Mouse (Mus musculus): ENCODE results near the gene Tnf.
"Not testable (repeated sequence)": the region's sequence is repeated elsewhere in the genome, so short reads cannot be mapped to it uniquely, and the experiment has no call there.

Tnf gene

GRCm38 (mm10) chr17:35234090-35234489 is 32.3 kb upstream of the Tnf start:
- not testable (repeated sequence) for DNase-seq (ENCODE audit: low read depth)

- peak; percentile 88 for DNase-seq (ENCODE audit: low read depth)
Measured at GRCm38 (mm10) chr17:35233114-35233980, 31.5 kb upstream of the Tnf start, which contains the start of gene Atp6v1g2. Gene Atp6v1g2 (plus strand): TSS chr17:35233660.

- peak; percentile 95 for DNase-seq (ENCODE audit: low read depth)
Measured at GRCm38 (mm10) chr17:35232659-35233058, 30.9 kb upstream of the Tnf start.

GRCm38 (mm10) chr17:35232043-35232442 is 30.2 kb upstream of the Tnf start:
- peak; percentile 86 for DNase-seq (ENCODE audit: low read depth)

- DNase-seq (ENCODE audit: low read depth): peak; percentile 72
Measured at GRCm38 (mm10) chr17:35231022-35231421, 29.2 kb upstream of the Tnf start.

- peak; percentile 61 for DNase-seq (ENCODE audit: low read depth)
Measured at GRCm38 (mm10) chr17:35226561-35227046, 24.8 kb upstream of the Tnf start.

- no peak for DNase-seq (ENCODE audit: low read depth)
Measured at GRCm38 (mm10) chr17:35225456-35225855, 23.6 kb upstream of the Tnf start.

- DNase-seq (ENCODE audit: low read depth): peak; percentile 40
Measured at GRCm38 (mm10) chr17:35224641-35225040, 22.8 kb upstream of the Tnf start.

GRCm38 (mm10) chr17:35222299-35222698 is 20.5 kb upstream of the Tnf start:
- DNase-seq (ENCODE audit: low read depth): peak; percentile 96

GRCm38 (mm10) chr17:35220156-35220952 is 18.5 kb upstream of the Tnf start, which contains the start of gene Gm16181:
Gene Gm16181 (plus strand): TSS chr17:35220834.
- no peak for DNase-seq (ENCODE audit: low read depth)

- DNase-seq (ENCODE audit: low read depth): peak; percentile 88
Measured at GRCm38 (mm10) chr17:35219601-35220041, 17.8 kb upstream of the Tnf start.

GRCm38 (mm10) chr17:35218516-35219193 is 16.8 kb upstream of the Tnf start:
- DNase-seq (ENCODE audit: low read depth): peak; percentile 94

- DNase-seq (ENCODE audit: low read depth): no peak
Measured at GRCm38 (mm10) chr17:35213071-35213470, 11.3 kb upstream of the Tnf start.

- DNase-seq (ENCODE audit: low read depth): no peak
Measured at GRCm38 (mm10) chr17:35210593-35210992, 8.8 kb upstream of the Tnf start.

- no peak for DNase-seq (ENCODE audit: low read depth)
Measured at GRCm38 (mm10) chr17:35209785-35210535, 8.2 kb upstream of the Tnf start.

GRCm38 (mm10) chr17:35205380-35205769 is 3.6 kb upstream of the Tnf start:
- no peak for DNase-seq (ENCODE audit: low read depth)

- DNase-seq (ENCODE audit: low read depth): no peak
Measured at GRCm38 (mm10) chr17:35204494-35205379, 2.9 kb upstream of the Tnf start, which contains the start of gene Lta. Gene Lta (minus strand): TSS chr17:35205351.

- no peak for DNase-seq (ENCODE audit: low read depth)
Measured at GRCm38 (mm10) chr17:35202442-35202841, 635 bp upstream of the Tnf start.

GRCm38 (mm10) chr17:35201128-35201527 is 679 bp downstream of the Tnf start:
- DNase-seq (ENCODE audit: low read depth): peak; percentile 58

- DNase-seq (ENCODE audit: low read depth): peak; percentile 99
Measured at GRCm38 (mm10) chr17:35200398-35200797, 1.4 kb downstream of the Tnf start.
